Mouse (Mus musculus): ENCODE data around the gene Lrrc71.

- TF ChIP-seq POLR2A (IDR thresholded peaks at IDR 0.05; ENCODE audit: insufficient read length, low read depth) (no peak), REST (IDR thresholded peaks at IDR 0.05; ENCODE audit: insufficient read depth, insufficient read length) (no peak), TCF12 (IDR thresholded peaks at IDR 0.05; ENCODE audit: insufficient read depth, poor library complexity, severe bottlenecking) (no peak), E2F4 (IDR thresholded peaks at IDR 0.05; ENCODE audit: insufficient read depth) (no peak), MYOG (IDR thresholded peaks at IDR 0.05; ENCODE audit: control insufficient read depth in 1 of 3, insufficient read depth in 1 of 3, insufficient read length in 2 of 3, low read depth in 2 of 3) (no peak), CEBPB (IDR thresholded peaks at IDR 0.05; ENCODE audit: insufficient read depth, poor library complexity, severe bottlenecking) (no peak), USF1 (IDR thresholded peaks at IDR 0.05; ENCODE audit: low read depth) (no peak)
Observed at GRCm38 (mm10) chr3:87766284-87766667, 17.9 kb upstream of the Lrrc71 start.
